Mouse (Mus musculus) fat pad, adult 2 months (tissue): ENCODE results near the gene Mid1.
"Not testable (repeated sequence)": the region's sequence is repeated elsewhere in the genome, so short reads cannot be mapped to it uniquely, and the experiment has no call there.

Source experiments
- DNase-seq: peaks from one replicate; pipeline ENCODE4 v3.0.0-alpha.2; 2011; ENCODE audit warnings: low read depth, low spot score; ENCODE audit errors: extremely low read depth

Gene Mid1

GRCm38 (mm10) chrX:169983401-169984165 is 298.6 kb downstream of the Mid1 start:
- DNase-seq: not testable (repeated sequence)

- not testable (repeated sequence) for DNase-seq
Observed at GRCm38 (mm10) chrX:169984331-169984730, 299.3 kb downstream of the Mid1 start.

GRCm38 (mm10) chrX:169984853-169985252 is 299.9 kb downstream of the Mid1 start:
- not testable (repeated sequence) for DNase-seq

GRCm38 (mm10) chrX:169985796-169986195 is 300.8 kb downstream of the Mid1 start:
- DNase-seq: not testable (repeated sequence)

GRCm38 (mm10) chrX:169986519-169987367 is 301.7 kb downstream of the Mid1 start:
- peak; percentile 26 for DNase-seq

GRCm38 (mm10) chrX:169987368-169987837 is 302.4 kb downstream of the Mid1 start:
- peak; percentile 21 for DNase-seq

GRCm38 (mm10) chrX:169988571-169989218 is 303.7 kb downstream of the Mid1 start:
- peak; percentile 4 for DNase-seq

- not testable (repeated sequence) for DNase-seq
Observed at GRCm38 (mm10) chrX:169989219-169989595, 304.2 kb downstream of the Mid1 start.

GRCm38 (mm10) chrX:169989691-169990631 is 305.0 kb downstream of the Mid1 start:
- peak; percentile 55 for DNase-seq

GRCm38 (mm10) chrX:169991128-169991873 is 306.3 kb downstream of the Mid1 start:
- DNase-seq: not testable (repeated sequence)

GRCm38 (mm10) chrX:169992086-169992930 is 307.3 kb downstream of the Mid1 start:
- not testable (repeated sequence) for DNase-seq

- not testable (repeated sequence) for DNase-seq
Observed at GRCm38 (mm10) chrX:169992951-169993547, 308.1 kb downstream of the Mid1 start.

GRCm38 (mm10) chrX:169994011-169994865 is 309.2 kb downstream of the Mid1 start:
- DNase-seq: not testable (repeated sequence)

GRCm38 (mm10) chrX:169994866-169995711 is 310.1 kb downstream of the Mid1 start:
- not testable (repeated sequence) for DNase-seq

GRCm38 (mm10) chrX:169995909-169996521 is 311.0 kb downstream of the Mid1 start:
- DNase-seq: not testable (repeated sequence)

- not testable (repeated sequence) for DNase-seq
Observed at GRCm38 (mm10) chrX:169996926-169997325, 311.9 kb downstream of the Mid1 start.
